Mouse (Mus musculus): ENCODE data around the gene Hal. TPM values are rescaled to one million over a fixed set of nuclear protein-coding genes. Genes with fewer than 3 reads are reported as not detected.
A peak's percentile ranks its signal among the peaks of the same experiment; 100 is the strongest.

Gene Hal
- polyA plus RNA-seq, 1 experiment from 2014 or later, result not detected

DNA sequence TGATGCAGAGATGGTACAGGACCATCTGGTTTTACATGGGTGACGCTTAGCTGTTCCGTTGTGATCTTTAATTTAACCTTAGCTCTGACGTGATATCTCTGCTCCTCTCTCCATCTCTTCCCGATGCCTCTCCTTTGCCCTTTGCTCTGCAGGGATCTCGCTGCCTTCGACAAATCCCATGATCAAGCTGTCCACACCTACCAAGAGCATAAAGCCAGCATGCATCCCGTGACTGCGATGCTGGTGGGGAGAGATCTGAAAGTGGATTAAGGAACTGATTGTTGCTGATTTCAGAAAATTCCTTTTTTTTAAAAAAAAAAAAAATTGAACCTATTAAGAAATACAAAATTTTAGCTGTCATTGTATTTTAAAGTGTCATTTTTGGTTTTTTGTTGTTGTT, 4.1 kb upstream of the Hal start:
- Histone ChIP-seq H3K27ac (replicated peaks) (no peak overlapping the region), H3K9me3 (no peaks in the 10 kb centered on the region), H3K27me3 (no peaks in the 10 kb centered on the region), H3K9ac (replicated peaks) (no peak overlapping the region), H3K4me2 (replicated peaks) (no peak overlapping the region), H3K4me3 (no peak overlapping the region), H3K4me1 (no peaks in the 10 kb centered on the region), H3K36me3 (peaks cover 37% of the 10 kb centered on the region)
- no peak for ATAC-seq (replicated peaks)
- WGBS, result 87% methylated on average over 8 of the region's 8 CpGs

DNA sequence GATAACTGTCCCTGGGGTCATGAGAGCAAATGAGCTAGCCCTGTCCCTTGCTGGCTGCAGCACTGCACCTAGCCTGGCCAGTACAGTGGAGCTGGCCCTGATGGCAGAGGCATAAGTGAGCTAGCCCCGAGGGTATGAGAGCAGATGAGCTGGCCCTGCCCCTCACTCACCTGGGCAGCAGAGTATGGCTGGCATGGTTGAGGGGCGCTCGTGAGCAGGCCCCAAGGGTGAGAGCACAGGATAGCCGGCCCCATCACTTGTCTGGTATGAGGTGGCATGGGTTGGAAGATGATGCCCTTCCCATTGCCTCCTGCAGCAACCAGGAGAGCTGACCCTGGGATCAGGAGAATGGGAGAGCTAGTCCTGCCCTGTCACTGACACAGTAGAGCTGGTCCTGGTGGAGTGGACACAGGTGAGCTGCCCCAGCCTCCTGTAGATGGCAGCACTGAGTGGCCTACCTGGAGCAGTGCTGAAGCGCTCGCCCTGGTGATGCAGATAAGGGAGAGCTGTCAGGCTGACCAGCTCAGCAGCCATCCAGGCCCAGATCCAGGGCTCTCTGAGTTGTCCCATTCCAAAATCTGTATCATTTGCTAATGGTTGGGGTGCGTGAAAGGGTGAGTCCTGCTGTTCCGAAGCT, 3.4 kb upstream of the Hal start:
- Histone ChIP-seq H3K4me1 (no peaks in the 10 kb centered on the region), H3K27me3 (no peaks in the 10 kb centered on the region), H3K9ac (replicated peaks) (no peak overlapping the region), H3K36me3 (peaks cover 31% of the 10 kb centered on the region), H3K4me3 (no peak overlapping the region), H3K9me3 (no peaks in the 10 kb centered on the region), H3K4me2 (replicated peaks) (no peak overlapping the region), H3K27ac (replicated peaks) (no peak overlapping the region)
- peak; percentile 61; the same call in 1 of the 2 replicates for ATAC-seq (replicated peaks)
- WGBS, result 80% methylated on average over 8 of the region's 8 CpGs

DNA sequence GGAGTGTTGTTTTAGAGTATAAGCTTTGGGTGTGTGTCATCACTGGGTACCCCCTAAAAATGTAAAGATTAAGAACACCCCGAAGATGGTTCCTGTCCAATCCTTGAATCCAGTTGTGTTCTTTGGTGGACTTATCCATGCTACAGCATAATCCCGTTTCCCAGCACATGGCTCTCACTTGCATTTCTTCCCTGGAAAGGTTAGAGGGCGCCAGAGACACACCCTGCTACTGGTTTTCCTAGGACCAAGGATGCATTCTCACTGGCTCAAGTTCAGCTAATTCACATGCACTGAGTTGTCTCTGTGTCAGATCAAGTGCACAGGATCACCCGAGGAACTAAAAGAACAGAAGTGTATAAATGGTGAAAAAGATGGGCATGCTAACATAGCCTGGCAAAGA, 1.9 kb upstream of the Hal start:
- ATAC-seq (replicated peaks), result no peak

DNA sequence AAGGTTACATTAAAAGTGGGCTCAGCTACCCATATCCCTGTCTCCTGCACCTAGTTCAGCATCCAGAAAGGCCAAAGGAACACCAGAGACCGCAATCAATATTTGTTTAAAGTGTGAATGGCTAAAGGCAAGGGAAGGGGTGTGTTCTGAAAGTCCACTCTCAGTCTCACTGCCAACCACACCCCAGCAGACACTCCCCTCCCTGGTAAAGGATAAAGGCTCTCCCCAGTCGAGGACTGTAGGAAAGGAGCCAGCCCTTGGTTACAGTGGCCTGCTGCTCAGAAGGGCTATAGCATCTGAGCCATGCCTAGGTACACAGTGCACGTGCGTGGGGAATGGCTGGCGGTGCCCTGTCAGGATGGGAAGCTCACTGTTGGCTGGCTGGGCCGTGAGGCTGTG, 259 bp downstream of the Hal start:
- Histone ChIP-seq H3K27me3 (no peaks in the 10 kb centered on the region), H3K9ac (replicated peaks) (no peak overlapping the region), H3K4me1 (no peaks in the 10 kb centered on the region), H3K4me3 (no peak overlapping the region), H3K9me3 (no peaks in the 10 kb centered on the region), H3K4me2 (replicated peaks) (no peak overlapping the region), H3K27ac (replicated peaks) (no peak overlapping the region), H3K36me3 (peaks cover 1% of the 10 kb centered on the region; the same call in 1 of the 2 replicates)
- ATAC-seq (replicated peaks), result no peak
- WGBS, result 77% methylated on average over 6 of the region's 6 CpGs

More for the DNA sequence above, 1.9 kb upstream of the Hal start:
- H3K4me1 ChIP-seq, result no peaks in the 10 kb centered on the region
- 25% methylated on average over 4 of the region's 4 CpGs for WGBS
- no peak overlapping the region for H3K4me2 ChIP-seq (replicated peaks)
- no peak overlapping the region for H3K27ac ChIP-seq (replicated peaks)
- H3K4me3 ChIP-seq, result no peak overlapping the region
- no peak overlapping the region for H3K9ac ChIP-seq (replicated peaks)
- peaks cover 19% of the 10 kb centered on the region; the same call in 1 of the 2 replicates for H3K36me3 ChIP-seq
- H3K27me3 ChIP-seq, result no peaks in the 10 kb centered on the region
- no peaks in the 10 kb centered on the region for H3K9me3 ChIP-seq

DNA sequence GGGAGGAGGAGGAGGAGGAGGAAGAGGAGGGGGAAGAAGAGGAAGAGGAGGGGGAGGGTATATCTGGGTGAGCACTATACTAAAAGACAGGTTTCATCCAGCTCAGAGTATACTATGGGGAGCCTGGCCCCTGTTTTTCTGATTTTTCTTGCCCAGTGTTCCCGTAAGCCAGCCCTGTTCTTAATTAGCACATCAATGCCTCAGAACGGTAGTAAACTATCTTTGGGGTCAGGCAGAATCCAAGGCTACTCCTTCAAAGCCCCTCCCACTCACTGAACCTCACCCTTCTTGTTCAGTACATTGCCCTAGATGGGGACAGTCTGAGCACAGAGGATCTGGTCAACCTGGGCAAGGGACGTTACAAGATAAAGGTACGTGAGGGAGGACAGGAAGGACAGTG, 1.9 kb downstream of the Hal start:
- Histone ChIP-seq H3K9me3 (no peaks in the 10 kb centered on the region), H3K9ac (replicated peaks) (no peak overlapping the region), H3K27me3 (no peaks in the 10 kb centered on the region), H3K4me1 (no peaks in the 10 kb centered on the region), H3K4me3 (no peak overlapping the region), H3K4me2 (replicated peaks) (no peak overlapping the region), H3K27ac (replicated peaks) (no peak overlapping the region), H3K36me3 (no peaks in the 10 kb centered on the region)
- ATAC-seq (replicated peaks), result no peak
- 55% methylated on average over 4 of the region's 4 CpGs for WGBS

DNA sequence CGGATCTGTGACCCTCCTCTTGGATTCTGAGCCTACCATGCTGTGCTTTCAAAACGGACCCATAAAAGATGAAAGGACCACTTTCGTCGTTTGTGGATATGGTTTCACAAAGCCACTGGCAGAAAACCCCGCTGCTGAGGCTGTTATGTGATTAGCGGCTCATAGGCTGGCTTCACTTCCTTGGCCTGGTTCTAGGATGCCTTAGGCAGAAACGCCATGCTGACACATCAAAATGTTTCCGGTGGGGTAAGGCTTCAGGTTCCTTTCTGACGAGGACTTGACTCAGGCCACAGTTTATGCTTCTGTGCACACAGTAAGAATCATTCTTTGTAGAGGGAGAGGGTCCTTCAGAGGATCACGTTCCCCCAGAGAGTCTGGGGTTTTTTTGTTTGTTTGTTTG, 12.3 kb downstream of the Hal start:
- Histone ChIP-seq H3K27me3 (no peaks in the 10 kb centered on the region), H3K9me3 (no peaks in the 10 kb centered on the region), H3K27ac (replicated peaks) (no peak overlapping the region), H3K4me1 (no peaks in the 10 kb centered on the region), H3K36me3 (no peaks in the 10 kb centered on the region), H3K9ac (replicated peaks) (no peak overlapping the region), H3K4me3 (no peak overlapping the region), H3K4me2 (replicated peaks) (no peak overlapping the region)
- 55% methylated on average over 10 of the region's 10 CpGs for WGBS
- no peak for ATAC-seq (replicated peaks)

DNA sequence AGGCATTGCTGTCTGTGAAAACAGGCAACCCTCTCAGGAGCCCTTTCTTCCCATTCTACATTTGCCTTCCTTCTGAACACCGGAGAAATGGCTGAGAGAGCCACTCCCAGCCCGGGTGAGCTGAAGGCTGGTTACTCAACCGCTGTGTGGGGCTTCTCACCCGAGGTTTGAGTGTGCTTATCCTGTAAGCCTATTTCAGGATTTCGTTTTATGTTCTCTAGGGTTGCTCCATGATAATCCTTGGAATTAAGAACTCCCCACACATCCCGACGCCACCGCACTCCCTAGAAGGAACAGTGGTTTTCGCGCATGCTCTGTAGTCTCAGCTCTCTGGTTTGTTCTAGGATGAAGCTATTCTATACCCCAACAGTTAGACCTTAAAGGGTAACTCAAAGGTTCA, 12.8 kb downstream of the Hal start:
- no peaks in the 10 kb centered on the region for H3K9me3 ChIP-seq
- no peak overlapping the region for H3K9ac ChIP-seq (replicated peaks)
- H3K27ac ChIP-seq (replicated peaks), result no peak overlapping the region
- no peak overlapping the region for H3K4me3 ChIP-seq
- H3K36me3 ChIP-seq, result no peaks in the 10 kb centered on the region
- 81% methylated on average over 10 of the region's 10 CpGs for WGBS
- ATAC-seq (replicated peaks), result no peak
- H3K4me2 ChIP-seq (replicated peaks), result no peak overlapping the region
- H3K4me1 ChIP-seq, result no peaks in the 10 kb centered on the region
- no peaks in the 10 kb centered on the region for H3K27me3 ChIP-seq

DNA sequence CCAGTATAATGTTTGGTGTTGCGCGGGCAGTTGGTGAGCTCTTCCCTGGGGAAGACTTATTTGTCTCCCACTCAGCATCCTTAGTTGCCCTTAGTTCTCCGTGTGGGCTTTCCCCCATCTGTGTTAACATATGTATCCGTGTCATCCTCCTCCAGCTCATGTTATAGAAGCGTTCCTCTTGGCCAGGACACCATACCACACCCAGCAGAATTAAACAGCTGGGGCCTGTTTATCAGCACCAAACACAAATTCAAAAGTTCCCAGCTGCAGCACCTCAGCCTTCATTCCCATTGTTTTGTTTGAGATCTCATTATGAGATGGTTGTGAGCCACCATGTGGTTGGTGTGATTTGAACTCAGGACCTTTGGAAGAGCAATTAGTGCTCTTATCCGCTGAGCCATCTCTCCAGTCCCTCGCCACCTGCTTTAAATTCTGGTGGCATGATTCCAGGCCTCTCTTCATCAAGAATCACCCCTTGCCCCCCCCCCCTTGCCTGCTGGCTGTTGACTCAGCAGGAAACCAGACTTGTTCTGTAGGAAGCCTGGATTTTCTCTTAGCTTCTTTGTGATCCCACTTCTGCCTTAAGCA, 19.9 kb downstream of the Hal start:
- H3K36me3 ChIP-seq, result no peaks in the 10 kb centered on the region
- no peak overlapping the region for H3K27ac ChIP-seq (replicated peaks)
- no peak overlapping the region for H3K4me2 ChIP-seq (replicated peaks)
- ATAC-seq (replicated peaks), result no peak
- H3K4me1 ChIP-seq, result no peaks in the 10 kb centered on the region
- no peak overlapping the region for H3K9ac ChIP-seq (replicated peaks)
- 64% methylated on average over 7 of the region's 7 CpGs for WGBS
- H3K4me3 ChIP-seq, result no peak overlapping the region
- no peaks in the 10 kb centered on the region for H3K27me3 ChIP-seq
- no peaks in the 10 kb centered on the region for H3K9me3 ChIP-seq

DNA sequence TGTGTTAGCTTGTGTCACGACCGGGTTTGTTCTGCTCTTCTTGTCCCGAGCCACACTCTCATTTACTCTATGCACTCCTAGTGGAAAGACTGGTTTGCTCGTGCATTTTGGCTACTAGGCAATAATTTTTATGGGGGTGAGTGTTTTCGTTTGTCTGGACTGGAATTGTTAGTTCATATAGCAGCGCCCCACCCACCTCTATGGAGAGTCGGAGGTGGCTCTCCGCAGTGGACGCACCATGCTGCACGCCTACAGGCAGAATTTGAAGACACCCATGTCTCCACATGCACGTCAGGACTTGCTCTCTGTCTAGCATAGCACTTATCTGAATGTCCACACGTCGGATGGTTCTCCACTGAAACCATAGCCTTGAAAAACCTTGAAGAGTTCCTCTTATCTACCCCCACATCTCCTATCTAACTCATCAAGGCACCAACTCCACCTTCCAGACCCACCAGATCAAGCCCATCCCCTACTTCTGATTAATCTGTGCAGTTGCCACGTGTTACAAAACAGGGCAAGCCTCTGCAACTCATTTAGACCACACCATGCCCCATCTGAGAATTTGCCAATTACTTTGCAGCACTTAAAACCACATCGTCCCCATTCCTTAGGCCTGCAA, 21.1 kb downstream of the Hal start:
- H3K4me3 ChIP-seq, result no peak overlapping the region
- no peak for ATAC-seq (replicated peaks)
- no peaks in the 10 kb centered on the region for H3K9me3 ChIP-seq
- H3K4me2 ChIP-seq (replicated peaks), result no peak overlapping the region
- WGBS, result 90% methylated on average over 15 of the region's 15 CpGs
- no peaks in the 10 kb centered on the region for H3K4me1 ChIP-seq
- H3K9ac ChIP-seq (replicated peaks), result no peak overlapping the region
- H3K27me3 ChIP-seq, result no peaks in the 10 kb centered on the region
- no peak overlapping the region for H3K27ac ChIP-seq (replicated peaks)
- H3K36me3 ChIP-seq, result no peaks in the 10 kb centered on the region

DNA sequence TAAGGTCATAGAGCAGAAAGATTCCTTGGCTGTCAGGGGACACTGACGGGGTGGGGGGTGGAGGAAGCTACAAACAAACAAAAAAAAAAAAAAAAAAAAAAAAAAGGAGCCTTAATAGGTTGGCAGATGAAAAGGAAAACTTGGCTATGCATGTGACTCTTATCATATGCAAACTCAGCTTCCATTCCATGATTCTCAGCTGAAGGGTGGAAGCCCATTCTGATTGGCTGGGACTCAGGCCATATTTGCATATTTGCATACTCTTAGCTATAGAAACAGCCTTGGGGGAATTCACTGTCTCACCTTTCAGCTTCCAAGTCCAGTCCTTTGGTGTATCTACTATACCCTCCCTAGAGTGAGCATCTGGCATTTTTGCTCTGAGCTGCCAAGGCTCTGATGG, 26.9 kb downstream of the Hal start:
- Histone ChIP-seq H3K4me1 (0 out of 2 replicates have a peak, but pooled peaks cover 3% of the 10 kb centered on the region), H3K9me3 (no peaks in the 10 kb centered on the region), H3K9ac (replicated peaks) (no peak overlapping the region), H3K36me3 (no peaks in the 10 kb centered on the region), H3K4me2 (replicated peaks) (no peak overlapping the region), H3K4me3 (no peak overlapping the region), H3K27me3 (no peaks in the 10 kb centered on the region), H3K27ac (replicated peaks) (no peak overlapping the region)
- WGBS, result 9% methylated on average over 1 of the region's 1 CpGs
- peak; percentile 87 for ATAC-seq (replicated peaks)

DNA sequence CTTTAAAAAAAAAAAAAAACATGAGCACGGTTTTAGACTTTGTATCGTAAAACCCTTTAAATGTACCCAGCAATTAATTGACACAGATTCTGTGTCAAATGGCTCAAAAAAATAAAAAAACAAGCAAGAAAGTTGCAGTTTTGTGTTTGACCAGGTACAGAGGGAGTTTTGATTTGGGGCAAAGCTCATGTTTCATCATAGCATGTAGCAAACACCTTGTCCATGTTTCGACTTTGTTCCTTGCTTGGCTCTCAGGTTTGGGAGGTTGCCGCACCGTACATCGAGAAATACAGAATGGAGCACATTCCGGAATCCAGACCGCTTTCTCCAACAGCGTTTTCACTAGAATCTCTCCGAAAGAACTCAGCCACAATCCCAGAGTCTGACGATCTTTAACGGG, 27.4 kb downstream of the Hal start:
- H3K4me3 ChIP-seq, result no peak overlapping the region
- no peak overlapping the region for H3K4me2 ChIP-seq (replicated peaks)
- WGBS, result 77% methylated on average over 12 of the region's 12 CpGs
- ATAC-seq (replicated peaks), result no peak
- H3K27me3 ChIP-seq, result no peaks in the 10 kb centered on the region
- no peaks in the 10 kb centered on the region for H3K9me3 ChIP-seq
- H3K4me1 ChIP-seq, result 0 out of 2 replicates have a peak, but pooled peaks cover 3% of the 10 kb centered on the region
- no peak overlapping the region for H3K27ac ChIP-seq (replicated peaks)
- H3K36me3 ChIP-seq, result no peaks in the 10 kb centered on the region
- no peak overlapping the region for H3K9ac ChIP-seq (replicated peaks)

DNA sequence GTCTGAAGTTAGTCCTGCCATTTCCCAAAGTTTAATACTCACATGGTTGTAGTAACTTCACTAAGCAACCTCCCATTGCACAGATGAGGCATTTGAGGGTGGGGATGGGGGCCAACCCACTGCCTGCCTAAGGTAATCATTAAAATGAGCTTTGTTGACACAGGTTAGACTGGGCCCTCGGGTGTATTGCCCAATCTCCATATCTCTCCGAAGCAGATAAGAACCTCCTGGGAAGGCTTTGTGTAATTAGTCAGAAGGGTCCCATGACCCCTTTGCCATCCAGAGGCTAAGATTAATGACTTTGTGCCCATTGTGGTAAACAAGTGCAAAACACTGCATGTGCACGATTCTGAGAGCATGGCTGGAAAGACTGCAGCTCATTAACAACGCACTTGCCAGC, 29.2 kb downstream of the Hal start:
- H3K9me3 ChIP-seq, result no peaks in the 10 kb centered on the region
- H3K4me2 ChIP-seq (replicated peaks), result no peak overlapping the region
- 66% methylated on average over 4 of the region's 4 CpGs for WGBS
- no peak overlapping the region for H3K4me3 ChIP-seq
- no peaks in the 10 kb centered on the region for H3K36me3 ChIP-seq
- H3K9ac ChIP-seq (replicated peaks), result no peak overlapping the region
- H3K27me3 ChIP-seq, result no peaks in the 10 kb centered on the region
- no peak overlapping the region for H3K27ac ChIP-seq (replicated peaks)
- H3K4me1 ChIP-seq, result 0 out of 2 replicates have a peak, but pooled peaks cover 3% of the 10 kb centered on the region
- no peak for ATAC-seq (replicated peaks)
